Mouse (Mus musculus) CH12.LX (cell line): ENCODE measurements at regions not wholly inside any gene's neighbourhood (a gene's known extent, or its start where the extent isn't known, plus 50 kb on each side); places are given as distances from the start of the nearest gene placed in this dataset.

ENCODE experiments used
- CHD2 ChIP-seq: IDR thresholded peaks from 2 replicates; pipeline ENCODE4 v1.6.1; 2011; ENCODE audit warnings: low read length, improper control_type of control experiment
- CTCF ChIP-seq, 2 experiments: IDR thresholded peaks in 1 of 2; conservative IDR thresholded peaks in 1 of 2; 2 replicates each; pipeline ENCODE4 v1.5.1; 2011 to 2012; ENCODE audit warnings: low read depth in 2 of 2, low read length in 2 of 2, improper control_type of control experiment in 1 of 2, inconsistent platforms in 1 of 2, mild to moderate bottlenecking in 1 of 2, moderate library complexity in 1 of 2
- EP300 ChIP-seq: IDR thresholded peaks from 2 replicates; pipeline ENCODE4 v1.6.1; 2011; ENCODE audit warnings: low read length, improper control_type of control experiment

DNA sequence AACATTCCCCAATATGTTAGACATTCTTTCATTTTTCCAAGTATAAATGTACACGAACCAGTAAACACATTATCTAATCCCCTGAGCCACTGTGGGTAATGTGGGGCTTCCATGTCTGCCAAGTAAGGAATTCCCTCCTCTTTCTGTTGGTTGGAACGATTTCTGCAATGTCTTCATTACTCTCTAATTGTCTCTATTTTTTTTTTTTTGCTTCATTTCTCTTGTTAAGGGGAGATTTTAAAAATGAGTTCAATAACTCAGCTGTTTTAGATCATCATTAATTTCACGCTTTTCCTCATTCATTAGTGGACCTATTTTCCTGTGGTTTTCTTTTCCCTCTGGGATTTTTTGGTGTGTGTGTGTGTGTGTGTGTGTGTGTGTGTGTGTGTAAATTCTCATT, 337.6 kb upstream of the Arpp21 start:
- TF ChIP-seq EP300 (no peak), CTCF (conservative IDR thresholded peaks at IDR 0.05 in 1 of 2, IDR thresholded peaks at IDR 0.05 in 1 of 2; ENCODE audit: low read depth in 2 of 2, low read length in 2 of 2) (no peak), CHD2 (no peak)
